Mouse (Mus musculus) stomach, embryonic 16.5 days (tissue): ENCODE measurements around the gene Tcf7. TPM values are rescaled to one million over a fixed set of nuclear protein-coding genes. Genes with fewer than 3 reads are reported as not detected.

Experiments
- ATAC-seq: fragments of 200-750 bp; cut with Nextera tagmentation; 2 replicates; pipeline ENCODE4 v1.8.0; 2017; ENCODE audit warnings: moderate number of reproducible peaks, moderate TSS enrichment; ENCODE audit not compliant: insufficient read depth, low FRiP score
- H3K27ac ChIP-seq: fragments of 300-500 bp; sonication (generic); 2 replicates; pipeline ENCODE4 v1.5.1; 2014; ENCODE audit warnings: low read length
- H3K27me3 ChIP-seq: fragments of 300-500 bp; sonication (generic); 2 replicates; pipeline ENCODE4 v1.6.1; 2014; ENCODE audit warnings: low read length, control low read depth, mixed read lengths; ENCODE audit not compliant: control insufficient read depth, insufficient read depth
- H3K36me3 ChIP-seq: fragments of 300-500 bp; sonication (generic); 2 replicates; pipeline ENCODE4 v1.6.1; 2014; ENCODE audit warnings: low read length; ENCODE audit not compliant: control insufficient read depth, insufficient read depth
- H3K4me1 ChIP-seq: fragments of 300-500 bp; sonication (generic); 2 replicates; pipeline ENCODE4 v1.6.1; 2014; ENCODE audit warnings: low read length, control low read depth, mixed read lengths; ENCODE audit not compliant: control insufficient read depth, insufficient read depth
- H3K4me2 ChIP-seq: fragments of 300-500 bp; sonication (generic); 2 replicates; pipeline ENCODE4 v1.6.1; 2014; ENCODE audit warnings: low read depth, low read length, mixed read lengths
- H3K4me3 ChIP-seq: fragments of 300-500 bp; sonication (generic); replicated peaks from 2 replicates; pipeline ENCODE4 v1.5.1; 2014; ENCODE audit warnings: mild to moderate bottlenecking, low read length
- H3K9ac ChIP-seq: fragments of 300-500 bp; sonication (generic); 2 replicates; pipeline ENCODE4 v1.6.1; 2014; ENCODE audit warnings: low read length
- H3K9me3 ChIP-seq: fragments of 300-500 bp; sonication (generic); replicated peaks from 2 replicates; pipeline ENCODE4 v1.6.1; 2016; ENCODE audit warnings: low read length, control low read depth; ENCODE audit not compliant: control insufficient read depth
- whole genome bisulfite sequencing: fragments of 180-500 bp; shearing (Covaris S2); extraction: QIAGEN DNeasy Blood & Tissue Kit; methylation state at CpG from one replicate; pipeline ENCODE4 v1.1.7; 2014; 5-methylcytosine and 5-hydroxymethylcytosine counted together
- polyA plus RNA-seq: library from polyadenylated mRNA; unstranded; fragments of >200 nt; fragmentation: Nextera tagmentation; extraction: Ambion mirVana; gene quantifications from 2 replicates; pipeline ENCODE4 v1.2.1, GENCODE M21; 2015

Gene Tcf7
- polyA plus RNA-seq, 1 experiment from 2014 or later: 2.8 TPM

DNA sequence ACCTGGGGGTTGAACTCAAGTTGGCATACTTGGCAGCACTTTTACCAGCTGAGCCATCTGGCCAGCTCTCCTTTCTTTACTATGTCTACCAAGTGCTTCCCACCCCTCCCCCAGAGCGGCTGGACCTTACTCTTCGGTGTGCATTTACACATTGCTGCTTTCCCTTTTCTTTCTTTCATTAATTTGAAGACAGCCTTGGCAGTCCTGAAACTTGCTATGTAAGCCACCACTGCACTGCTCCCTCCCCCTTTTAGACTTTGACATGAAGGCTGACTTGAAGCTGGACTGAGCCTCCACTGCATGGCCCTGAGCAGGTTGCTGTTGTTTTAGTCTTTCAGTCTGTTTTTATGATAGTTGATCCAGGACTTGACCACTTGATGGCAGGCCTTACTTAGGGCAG lies 33.4 kb downstream of the Tcf7 start:
- Histone ChIP-seq H3K9me3 (no peaks in the 10 kb centered on the region), H3K36me3 (no peaks in the 10 kb centered on the region), H3K27ac (no peak overlapping the region), H3K4me2 (no peak overlapping the region), H3K27me3 (no peaks in the 10 kb centered on the region), H3K9ac (no peak overlapping the region), H3K4me1 (0 out of 2 replicates have a peak, but pooled peaks cover 12% of the 10 kb centered on the region), H3K4me3 (no peak overlapping the region)
- 91% methylated on average over 2 of the region's 2 CpGs for WGBS
- ATAC-seq: no peak

DNA sequence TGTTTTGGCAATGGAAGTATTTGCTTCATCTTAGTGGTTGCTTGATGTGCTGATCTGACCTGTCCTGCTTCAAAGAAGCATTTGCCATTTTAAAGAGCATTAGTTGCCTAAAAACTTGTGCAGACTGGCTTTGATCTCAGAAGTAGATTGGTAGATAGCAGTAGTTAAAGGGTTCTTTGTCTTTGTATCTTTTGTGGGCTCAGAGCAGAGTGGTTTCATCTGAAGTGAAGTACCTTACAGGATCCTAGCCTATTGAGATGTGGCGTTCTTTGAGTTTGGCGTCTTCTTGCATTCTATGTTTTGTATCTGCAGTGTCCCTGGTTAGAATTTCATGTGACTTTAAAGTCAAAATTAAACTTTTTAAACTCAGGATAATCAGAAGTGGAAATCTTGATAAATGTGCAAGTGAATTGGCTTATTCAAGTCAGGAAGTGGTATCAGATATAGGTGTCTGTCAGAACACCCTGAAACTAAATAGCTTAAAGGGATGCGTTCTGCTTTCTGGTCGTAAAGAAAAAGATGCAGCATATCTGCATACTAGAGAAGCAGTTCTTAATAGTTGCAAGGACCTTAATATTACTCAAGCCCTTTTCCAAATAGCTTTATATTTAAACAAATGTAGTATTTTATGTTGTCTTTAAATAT lies 41.8 kb downstream of the Tcf7 start:
- no peaks in the 10 kb centered on the region for H3K9me3 ChIP-seq
- H3K4me2 ChIP-seq: no peak overlapping the region
- H3K36me3 ChIP-seq: peaks cover 7% of the 10 kb centered on the region; the same call in 1 of the 2 replicates
- WGBS: 83% methylated on average over 4 of the region's 4 CpGs
- H3K27ac ChIP-seq: no peak overlapping the region
- no peak overlapping the region for H3K4me3 ChIP-seq
- no peaks in the 10 kb centered on the region for H3K4me1 ChIP-seq
- ATAC-seq: no peak
- H3K27me3 ChIP-seq: no peaks in the 10 kb centered on the region
- no peak overlapping the region for H3K9ac ChIP-seq

DNA sequence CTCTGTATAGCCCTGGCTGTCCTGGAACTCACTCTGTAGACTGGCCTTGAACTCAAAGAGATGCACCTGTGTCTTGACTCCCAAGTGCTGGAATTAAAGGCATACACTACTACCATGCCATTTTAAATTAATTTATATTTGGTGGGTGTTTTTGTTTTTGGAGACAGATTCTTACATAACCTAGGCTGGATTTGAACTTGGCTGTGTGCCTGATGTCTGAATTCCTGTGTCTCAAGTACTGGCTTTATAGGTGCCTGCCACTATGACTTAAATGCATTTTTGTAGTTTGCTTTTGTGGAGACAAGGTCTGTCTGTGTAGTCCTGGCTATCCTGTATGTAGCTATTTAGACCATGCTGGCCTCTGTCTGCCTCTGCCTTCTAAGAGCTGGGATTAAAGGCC lies 48.3 kb downstream of the Tcf7 start:
- Histone ChIP-seq H3K27ac (no peak overlapping the region), H3K9me3 (no peaks in the 10 kb centered on the region), H3K9ac (no peak overlapping the region), H3K27me3 (no peaks in the 10 kb centered on the region), H3K36me3 (peaks cover 7% of the 10 kb centered on the region; the same call in 1 of the 2 replicates), H3K4me3 (no peak overlapping the region), H3K4me1 (peaks cover 15% of the 10 kb centered on the region), H3K4me2 (no peak overlapping the region)
- no peak for ATAC-seq

DNA sequence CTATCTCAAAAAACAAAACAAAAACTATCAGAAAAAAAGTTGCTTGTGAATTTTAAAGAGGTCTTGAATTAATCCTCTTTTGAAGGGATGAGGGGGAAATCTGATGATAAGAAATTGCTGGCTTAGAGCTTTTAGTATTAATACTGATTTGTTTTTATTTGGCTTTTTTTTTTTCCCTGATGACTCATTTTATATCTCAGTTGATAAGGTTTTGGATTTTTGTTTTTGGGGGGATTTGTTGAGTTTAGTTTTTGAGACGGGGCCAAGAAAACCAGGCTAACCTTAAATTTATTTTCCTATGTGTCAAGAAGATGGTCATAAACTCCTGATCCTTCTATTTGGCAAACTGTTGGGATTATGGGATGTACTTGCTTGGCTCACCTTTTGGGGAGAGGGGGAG lies 48.9 kb downstream of the Tcf7 start:
- Histone ChIP-seq H3K4me3 (no peak overlapping the region), H3K36me3 (peaks cover 7% of the 10 kb centered on the region; the same call in 1 of the 2 replicates), H3K9ac (no peak overlapping the region; the same call in 1 of the 2 replicates), H3K27ac (no peak overlapping the region), H3K4me1 (peaks cover 15% of the 10 kb centered on the region), H3K4me2 (peak overlapping the region; percentile 88; the same call in 1 of the 2 replicates), H3K27me3 (no peaks in the 10 kb centered on the region), H3K9me3 (no peaks in the 10 kb centered on the region)
- no peak for ATAC-seq
- WGBS: 84% methylated on average over 1 of the region's 1 CpGs

GRCm38 (mm10) chr11:52233043-52233653 lies 49.7 kb downstream of the Tcf7 start:
- H3K4me1 ChIP-seq: peaks cover 15% of the 10 kb centered on the region
- H3K4me3 ChIP-seq: peak overlapping the region; percentile 94
- peaks cover 7% of the 10 kb centered on the region; the same call in 1 of the 2 replicates for H3K36me3 ChIP-seq
- no peaks in the 10 kb centered on the region for H3K27me3 ChIP-seq
- H3K9ac ChIP-seq: peak overlapping the region; percentile 14; the same call in 1 of the 2 replicates
- peak overlapping the region; percentile 88 for H3K4me2 ChIP-seq
- H3K9me3 ChIP-seq: no peaks in the 10 kb centered on the region
- 15% methylated on average over 3 of the region's 3 CpGs for WGBS
- ATAC-seq: no peak
- no peak overlapping the region for H3K27ac ChIP-seq

DNA sequence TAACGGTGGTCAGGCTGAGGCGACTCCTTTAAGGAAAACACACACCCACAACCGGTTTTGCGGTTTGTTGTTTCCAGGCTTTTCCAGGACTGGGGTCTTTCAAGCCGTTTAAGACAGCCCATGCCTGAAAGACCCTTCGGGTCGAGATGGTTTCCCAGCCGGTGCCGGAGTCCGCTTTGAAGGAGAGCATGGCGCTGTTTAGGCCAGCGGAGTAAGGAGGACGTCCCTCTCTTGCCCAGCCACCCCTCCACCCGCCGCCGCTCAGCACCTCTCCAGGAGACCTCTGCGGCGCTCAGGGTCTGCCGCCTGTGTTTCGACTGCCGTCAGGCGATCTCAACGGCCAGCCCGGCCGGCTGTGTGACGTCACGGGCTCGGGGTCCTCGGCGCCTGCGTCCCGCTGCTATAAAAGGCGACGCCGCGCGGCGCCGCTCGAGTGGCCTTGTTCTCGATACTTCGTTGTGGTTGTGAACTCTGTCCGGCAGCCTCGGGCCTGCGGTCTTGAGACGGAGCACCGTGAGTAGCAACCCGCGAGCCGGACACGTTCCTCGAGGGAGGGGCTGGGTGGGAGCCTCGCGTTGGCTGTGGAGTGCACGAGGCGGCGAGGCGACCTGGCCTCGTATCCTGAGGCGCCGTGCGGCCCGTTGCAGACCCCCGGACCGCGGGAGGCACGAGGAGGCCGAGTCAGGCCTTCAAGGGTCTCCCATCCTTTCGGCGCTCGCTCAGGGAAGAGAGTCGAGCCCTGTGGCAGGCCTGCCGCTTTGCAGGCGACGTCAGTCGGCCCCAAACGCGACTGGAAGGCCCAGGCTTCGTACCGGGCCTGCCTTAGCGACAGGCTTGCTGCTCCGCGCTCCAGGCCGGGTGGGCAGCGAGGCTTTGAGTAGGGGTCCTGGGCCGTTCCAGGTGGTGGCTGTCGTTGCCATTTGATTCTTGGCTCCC lies 50.9 kb downstream of the Tcf7 start, which contains the start of gene Skp1a:
TSS of gene Skp1a (plus strand) at position 390 of the 936 bp plus-strand sequence.
- peak within 1 kb of the TSS; percentile 97 for H3K9ac ChIP-seq
- H3K27ac ChIP-seq: peak within 1 kb of the TSS; percentile 98
- peaks cover 15% of the 10 kb centered on the region for H3K4me1 ChIP-seq
- H3K36me3 ChIP-seq: no peaks in the 10 kb centered on the region
- H3K4me3 ChIP-seq: peak within 1 kb of the TSS; percentile 94
- no peaks in the 10 kb centered on the region for H3K27me3 ChIP-seq
- ATAC-seq: peak; percentile 87
- H3K9me3 ChIP-seq: no peaks in the 10 kb centered on the region
- WGBS: under 1% methylated on average over 85 of the region's 87 CpGs
- peak within 1 kb of the TSS; percentile 88 for H3K4me2 ChIP-seq

DNA sequence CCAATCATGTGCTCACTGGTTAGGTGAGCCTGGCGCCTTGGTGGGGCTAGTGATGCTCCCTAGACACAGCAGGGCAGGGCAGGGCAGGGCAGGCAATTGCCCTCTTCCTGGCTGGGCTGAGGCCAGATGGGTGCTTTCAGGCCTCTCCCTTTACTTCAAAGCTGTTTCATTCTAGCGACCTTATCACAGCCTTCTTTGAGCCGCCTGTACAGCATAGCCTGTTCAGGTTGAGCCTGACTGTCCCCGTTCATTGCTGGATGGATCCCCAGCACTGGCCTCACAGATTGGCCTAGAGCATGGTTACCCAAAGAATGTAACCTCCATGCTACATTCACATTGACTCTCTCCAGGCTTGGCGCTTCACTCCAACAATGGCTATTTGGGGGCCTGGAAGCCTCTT lies 52.1 kb downstream of the Tcf7 start:
- peak overlapping the region; percentile 97 for H3K9ac ChIP-seq
- ATAC-seq: no peak

GRCm38 (mm10) chr11:52228722-52229448 lies 53.9 kb downstream of the Tcf7 start:
- Histone ChIP-seq H3K27me3 (no peaks in the 10 kb centered on the region), H3K4me3 (no peak overlapping the region), H3K9ac (no peak overlapping the region), H3K27ac (no peak overlapping the region), H3K4me1 (peaks cover 18% of the 10 kb centered on the region), H3K9me3 (no peaks in the 10 kb centered on the region), H3K4me2 (no peak overlapping the region), H3K36me3 (no peaks in the 10 kb centered on the region)
- WGBS: 71% methylated on average over 7 of the region's 7 CpGs
- ATAC-seq: no peak

More for the DNA sequence above, 52.1 kb downstream of the Tcf7 start:
- H3K4me2 ChIP-seq: peak overlapping the region; percentile 54
- no peaks in the 10 kb centered on the region for H3K9me3 ChIP-seq
- no peaks in the 10 kb centered on the region for H3K27me3 ChIP-seq
- H3K36me3 ChIP-seq: no peaks in the 10 kb centered on the region
- peaks cover 15% of the 10 kb centered on the region for H3K4me1 ChIP-seq
- peak overlapping the region; percentile 98 for H3K27ac ChIP-seq
- 55% methylated on average over 5 of the region's 5 CpGs for WGBS
- peak overlapping the region; percentile 94; the same call in 1 of the 2 replicates for H3K4me3 ChIP-seq
